Mouse (Mus musculus): ENCODE data around the gene Top2b. TPM values are rescaled to one million over a fixed set of nuclear protein-coding genes. Genes with fewer than 3 reads are reported as not detected.

Gene Top2b
- total and polyA plus RNA-seq, 3 experiments: 32.4 to 74.0 (median 62.4) TPM

DNA sequence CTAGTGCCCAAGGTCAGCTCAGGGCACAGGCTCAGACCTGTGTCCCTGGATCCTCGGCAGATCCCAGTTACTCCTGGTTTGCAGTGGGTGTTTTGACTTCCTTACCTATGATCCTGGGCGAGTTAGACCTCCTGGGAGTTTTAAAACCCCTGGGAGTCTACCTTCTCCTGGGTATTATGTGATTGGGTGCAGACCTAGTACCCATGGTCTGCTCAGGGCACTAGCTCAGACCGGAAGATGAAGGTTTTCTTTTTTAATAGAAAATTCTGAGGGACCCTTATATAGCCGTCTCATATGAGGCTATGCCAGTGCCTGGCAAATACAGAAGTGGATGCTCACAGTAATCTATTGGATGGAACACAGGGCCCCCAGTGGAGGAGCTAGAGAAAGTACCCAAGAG, 40.2 kb downstream of the Top2b start:
- H3K4me1 ChIP-seq (ENCODE audit: control insufficient read depth in 1 of 2, insufficient read depth in 2 of 2): peaks cover 0 to 9% of the 10 kb centered on the region in 2 experiments; a peak in 1 of 4 replicates
- H3K9ac ChIP-seq (ENCODE audit: insufficient read depth, low read depth): no peak overlapping the region
- in situ Hi-C loops (cut with MboI; ENCODE audit: low pct_ligation_motif_present, low pct_unique_long_range_greater_than_20kb, low sequenced_read_pairs) (no loop called here), dilution Hi-C loops (cut with MboI; ENCODE audit: extremely low pct_ligation_motif_present, extremely low pct_unique_long_range_greater_than_20kb, low sequenced_read_pairs) (no loop called here)
- H3K4me2 ChIP-seq (ENCODE audit: insufficient read depth, low read depth, poor library complexity, severe bottlenecking): no peak overlapping the region
- no peak overlapping the region for H3K27ac ChIP-seq (ENCODE audit: insufficient read depth, low read depth)
- no peaks in the 10 kb centered on the region for H3K27me3 ChIP-seq (replicated peaks)
- H3K9me3 ChIP-seq (replicated peaks; ENCODE audit: low read length): no peaks in the 10 kb centered on the region
- no peaks in the 10 kb centered on the region for H3K79me2 ChIP-seq (replicated peaks; ENCODE audit: control insufficient read depth, extremely low read depth, insufficient read depth, poor library complexity, severe bottlenecking)
- H3K4me3 ChIP-seq (replicated peaks in 1 of 3; ENCODE audit: low read depth in 2 of 3, low read length in 2 of 3, poor library complexity in 1 of 3): no peak overlapping the region
- no peak for DNase-seq (ENCODE audit: extremely low read depth)
- H3K36me3 ChIP-seq (replicated peaks in 1 of 2; ENCODE audit: control insufficient read depth in 1 of 2, insufficient read depth in 1 of 2, low read length in 1 of 2): peaks cover 5 to 21% of the 10 kb centered on the region in 2 experiments
- TF ChIP-seq USF2 (conservative IDR thresholded peaks at IDR 0.05; ENCODE audit: low read depth, low read length): no peak
- TF ChIP-seq RAD21 (IDR thresholded peaks at IDR 0.05; ENCODE audit: low read depth, low read length): no peak
- no peak for TF ChIP-seq NELFE (IDR thresholded peaks at IDR 0.05; ENCODE audit: low read depth, low read length)
- TF ChIP-seq EP300 (IDR thresholded peaks at IDR 0.05; ENCODE audit: low read length): no peak
- no peak for TF ChIP-seq E2F4 (IDR thresholded peaks at IDR 0.05; ENCODE audit: insufficient replicate concordance, low read depth, low read length)
- no peak for TF ChIP-seq MXI1 (IDR thresholded peaks at IDR 0.05; ENCODE audit: low read depth, low read length)
- TF ChIP-seq JUN (IDR thresholded peaks at IDR 0.05; ENCODE audit: insufficient read depth, low read depth, low read length): no peak
- no peak for TF ChIP-seq JUND (conservative IDR thresholded peaks at IDR 0.05; ENCODE audit: low read depth, low read length)
- no peak for TF ChIP-seq USF1 (IDR thresholded peaks at IDR 0.05; ENCODE audit: low read depth, low read length)
- TF ChIP-seq MAFK (IDR thresholded peaks at IDR 0.05; ENCODE audit: insufficient replicate concordance, low read length): no peak
- TF ChIP-seq UBTF (IDR thresholded peaks at IDR 0.05; ENCODE audit: low read depth, low read length): no peak
- TF ChIP-seq CTCF (conservative IDR thresholded peaks at IDR 0.05 in 1 of 2, IDR thresholded peaks at IDR 0.05 in 1 of 2; ENCODE audit: low read depth in 2 of 2, low read length in 2 of 2): no peak
- no peak for TF ChIP-seq ZC3H11A (IDR thresholded peaks at IDR 0.05; ENCODE audit: low read depth, low read length)
- no peak for TF ChIP-seq ZKSCAN1 (IDR thresholded peaks at IDR 0.05; ENCODE audit: borderline replicate concordance, low read depth, low read length)
- TF ChIP-seq RCOR1 (conservative IDR thresholded peaks at IDR 0.05; ENCODE audit: low read depth, low read length): no peak
- TF ChIP-seq MYC (IDR thresholded peaks at IDR 0.05; ENCODE audit: low read depth, low read length): no peak

DNA sequence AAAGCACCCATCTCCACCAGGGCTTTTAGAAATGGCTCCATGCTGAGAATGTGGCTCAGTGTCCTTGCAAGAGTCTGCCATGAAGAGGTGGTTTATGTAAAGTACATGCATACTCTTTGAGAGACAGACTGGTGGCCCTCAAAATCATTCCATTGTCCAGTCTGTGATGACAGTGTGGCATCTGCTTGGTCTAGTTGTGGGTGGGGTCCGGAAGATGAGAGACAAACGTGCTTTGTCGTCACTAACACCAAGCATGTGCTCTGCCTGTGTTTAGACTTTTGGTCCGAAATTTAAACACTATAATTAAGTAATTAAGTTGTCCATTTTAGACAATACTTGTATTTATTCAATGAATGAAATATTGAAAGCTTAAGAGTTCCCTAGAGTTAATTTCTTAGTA, 49.2 kb downstream of the Top2b start:
- in situ Hi-C loops (cut with MboI; ENCODE audit: low pct_ligation_motif_present, low pct_unique_long_range_greater_than_20kb, low sequenced_read_pairs): no loop called here
- peaks cover 15 to 49% of the 10 kb centered on the region in 2 experiments for H3K36me3 ChIP-seq (replicated peaks in 1 of 2; ENCODE audit: control insufficient read depth in 1 of 2, insufficient read depth in 1 of 2, low read length in 1 of 2)

More for the DNA sequence above, 49.2 kb downstream of the Top2b start:
- Histone ChIP-seq H3K4me3 (replicated peaks in 1 of 3; ENCODE audit: low read depth in 2 of 3, low read length in 2 of 3, poor library complexity in 1 of 3) (no peak overlapping the region), H3K4me2 (ENCODE audit: insufficient read depth, low read depth, poor library complexity, severe bottlenecking) (no peak overlapping the region), H3K4me1 (ENCODE audit: control insufficient read depth in 1 of 2, insufficient read depth in 2 of 2) (peaks cover 0 to 4% of the 10 kb centered on the region in 2 experiments; a peak in 1 of 4 replicates), H3K27ac (ENCODE audit: insufficient read depth, low read depth) (no peak overlapping the region), H3K9ac (ENCODE audit: insufficient read depth, low read depth) (no peak overlapping the region), H3K9me3 (replicated peaks; ENCODE audit: low read length) (no peaks in the 10 kb centered on the region), H3K79me2 (replicated peaks; ENCODE audit: control insufficient read depth, extremely low read depth, insufficient read depth, poor library complexity, severe bottlenecking) (no peaks in the 10 kb centered on the region), H3K27me3 (replicated peaks) (no peaks in the 10 kb centered on the region)
- TF ChIP-seq IRF4 (IDR thresholded peaks at IDR 0.05; ENCODE audit: low read depth, low read length) (no peak), CTCF (conservative IDR thresholded peaks at IDR 0.05 in 1 of 2, IDR thresholded peaks at IDR 0.05 in 1 of 2; ENCODE audit: low read depth in 2 of 2, low read length in 2 of 2) (no peak), MXI1 (IDR thresholded peaks at IDR 0.05; ENCODE audit: low read depth, low read length) (no peak), USF1 (IDR thresholded peaks at IDR 0.05; ENCODE audit: low read depth, low read length) (no peak), ZNF384 (IDR thresholded peaks at IDR 0.05; ENCODE audit: low read depth, low read length) (no peak), HCFC1 (IDR thresholded peaks at IDR 0.05; ENCODE audit: low read depth, low read length) (no peak), TBP (conservative IDR thresholded peaks at IDR 0.05; ENCODE audit: low read depth, low read length) (no peak), ZMIZ1 (IDR thresholded peaks at IDR 0.05; ENCODE audit: low read depth, low read length) (no peak), PAX5 (IDR thresholded peaks at IDR 0.05; ENCODE audit: low read length) (no peak)
- dilution Hi-C loops (cut with MboI; ENCODE audit: extremely low pct_ligation_motif_present, extremely low pct_unique_long_range_greater_than_20kb, low sequenced_read_pairs): no loop called here
- DNase-seq (ENCODE audit: extremely low read depth): no peak
